Mouse (Mus musculus) liver, embryonic 16.5 days (tissue): ENCODE results near the gene Cnn2. TPM values are rescaled to one million over a fixed set of nuclear protein-coding genes. Genes with fewer than 3 reads are reported as not detected.

ENCODE experiments used
- ATAC-seq: fragments of 200-750 bp; cut with Nextera tagmentation; 2 replicates; pipeline ENCODE4 v1.8.0; 2017; ENCODE audit warnings: low read depth, mild to moderate bottlenecking, moderate number of reproducible peaks, moderate library complexity
- H3K27ac ChIP-seq: fragments of 300-500 bp; sonication (generic); 2 replicates; pipeline ENCODE4 v1.5.1; 2014; ENCODE audit warnings: mild to moderate bottlenecking, low read length
- H3K27me3 ChIP-seq: fragments of 300-500 bp; sonication (generic); 2 replicates; pipeline ENCODE4 v1.6.1; 2014; ENCODE audit warnings: low read depth, low read length, mixed read lengths; ENCODE audit not compliant: control insufficient read depth, insufficient read depth
- H3K36me3 ChIP-seq: fragments of 300-500 bp; sonication (generic); 2 replicates; pipeline ENCODE4 v1.6.1; 2014; ENCODE audit warnings: mild to moderate bottlenecking; ENCODE audit not compliant: control insufficient read depth, insufficient read depth
- H3K4me1 ChIP-seq: fragments of 300-500 bp; sonication (generic); 2 replicates; pipeline ENCODE4 v1.6.1; 2014; ENCODE audit warnings: low read depth, low read length, mixed read lengths; ENCODE audit not compliant: control insufficient read depth
- H3K4me2 ChIP-seq: fragments of 300-500 bp; sonication (generic); 2 replicates; pipeline ENCODE4 v1.6.1; 2014; ENCODE audit warnings: low read depth, low read length, mixed read lengths
- H3K4me3 ChIP-seq: fragments of 300-500 bp; sonication (generic); 2 replicates; pipeline ENCODE4 v1.5.1; 2014; ENCODE audit warnings: low read depth, mild to moderate bottlenecking, low read length
- H3K9ac ChIP-seq: fragments of 300-500 bp; sonication (generic); 2 replicates; pipeline ENCODE4 v1.6.1; 2014; ENCODE audit warnings: low read depth, low read length
- H3K9me3 ChIP-seq: fragments of 300-500 bp; sonication (generic); replicated peaks from 2 replicates; pipeline ENCODE4 v1.6.1; 2016; ENCODE audit warnings: low read length; ENCODE audit not compliant: control insufficient read depth
- WGBS: fragments of 180-500 bp; shearing (Covaris S2); extraction: QIAGEN DNeasy Blood & Tissue Kit; methylation state at CpG from one replicate; pipeline ENCODE4 v1.1.7; 2014; ENCODE audit not compliant: insufficient replicate concordance; 5-methylcytosine and 5-hydroxymethylcytosine counted together
- polyA plus RNA-seq: library from polyadenylated mRNA; unstranded; fragments of >200 nt; fragmentation: Nextera tagmentation; extraction: Ambion mirVana; gene quantifications from 2 replicates; pipeline ENCODE4 v1.2.1, GENCODE M21; 2015

Gene Cnn2
- polyA plus RNA-seq, 1 experiment from 2014 or later, result 44.9 TPM

GRCm38 (mm10) chr10:79964727-79965126 is 23.7 kb upstream of the Cnn2 start:
- no peak overlapping the region for H3K4me3 ChIP-seq
- peaks cover 28% of the 10 kb centered on the region for H3K36me3 ChIP-seq
- peaks cover 6% of the 10 kb centered on the region for H3K27me3 ChIP-seq
- WGBS, result 84% methylated on average over 7 of the region's 7 CpGs
- H3K27ac ChIP-seq, result no peak overlapping the region
- no peak overlapping the region for H3K4me2 ChIP-seq
- no peak overlapping the region for H3K9ac ChIP-seq
- no peaks in the 10 kb centered on the region for H3K9me3 ChIP-seq
- ATAC-seq, result no peak
- H3K4me1 ChIP-seq, result peaks cover 10% of the 10 kb centered on the region

GRCm38 (mm10) chr10:79965325-79965724 is 23.1 kb upstream of the Cnn2 start:
- Histone ChIP-seq H3K4me1 (peaks cover 10% of the 10 kb centered on the region), H3K36me3 (peaks cover 28% of the 10 kb centered on the region), H3K27ac (no peak overlapping the region), H3K4me2 (no peak overlapping the region), H3K27me3 (peaks cover 12% of the 10 kb centered on the region), H3K9ac (no peak overlapping the region), H3K9me3 (no peaks in the 10 kb centered on the region), H3K4me3 (no peak overlapping the region)
- no peak for ATAC-seq
- WGBS, result 63% methylated on average over 5 of the region's 5 CpGs

- 78% methylated on average over 5 of the region's 5 CpGs for WGBS
- ATAC-seq, result no peak
These were observed 21.4 kb upstream of the Cnn2 start for GRCm38 (mm10) chr10:79966886-79967400.

GRCm38 (mm10) chr10:79968181-79968580 is 20.2 kb upstream of the Cnn2 start:
- Histone ChIP-seq H3K4me2 (no peak overlapping the region), H3K9ac (no peak overlapping the region), H3K27ac (no peak overlapping the region), H3K4me3 (no peak overlapping the region), H3K9me3 (no peaks in the 10 kb centered on the region), H3K4me1 (peaks cover 3% of the 10 kb centered on the region; the same call in 1 of the 2 replicates), H3K27me3 (peaks cover 35% of the 10 kb centered on the region), H3K36me3 (peaks cover 21% of the 10 kb centered on the region)
- ATAC-seq, result no peak
- 75% methylated on average over 1 of the region's 1 CpGs for WGBS

More at GRCm38 (mm10) chr10:79966886-79967400, 21.4 kb upstream of the Cnn2 start:
- Histone ChIP-seq H3K4me3 (no peak overlapping the region), H3K9me3 (no peaks in the 10 kb centered on the region), H3K9ac (no peak overlapping the region), H3K36me3 (peaks cover 26% of the 10 kb centered on the region), H3K4me1 (no peaks in the 10 kb centered on the region), H3K27ac (no peak overlapping the region), H3K27me3 (peaks cover 28% of the 10 kb centered on the region), H3K4me2 (no peak overlapping the region)

- ATAC-seq, result no peak
These were observed 19.2 kb upstream of the Cnn2 start for GRCm38 (mm10) chr10:79969124-79969568.

GRCm38 (mm10) chr10:79970415-79971182 is 17.8 kb upstream of the Cnn2 start, which contains the start of gene Grin3b:
Gene Grin3b (plus strand): TSS chr10:79970715.
- ATAC-seq, result no peak
- peak within 1 kb of the TSS; percentile 16 for H3K4me3 ChIP-seq
- H3K27ac ChIP-seq, result no peak within 1 kb of the TSS
- H3K4me2 ChIP-seq, result peak within 1 kb of the TSS; percentile 40
- 9% methylated on average over 33 of the region's 47 CpGs for WGBS
- H3K9me3 ChIP-seq, result no peaks in the 10 kb centered on the region; the same call in none of the 2 replicates
- H3K27me3 ChIP-seq, result peaks cover 35% of the 10 kb centered on the region
- peaks cover 16% of the 10 kb centered on the region for H3K36me3 ChIP-seq
- H3K9ac ChIP-seq, result no peak within 1 kb of the TSS
- H3K4me1 ChIP-seq, result peaks cover 3% of the 10 kb centered on the region

More at GRCm38 (mm10) chr10:79969124-79969568, 19.2 kb upstream of the Cnn2 start:
- H3K4me1 ChIP-seq, result peaks cover 3% of the 10 kb centered on the region; the same call in 1 of the 2 replicates
- H3K27me3 ChIP-seq, result peaks cover 35% of the 10 kb centered on the region
- H3K9ac ChIP-seq, result no peak overlapping the region
- H3K27ac ChIP-seq, result no peak overlapping the region
- no peak overlapping the region for H3K4me2 ChIP-seq
- no peaks in the 10 kb centered on the region for H3K9me3 ChIP-seq
- peaks cover 21% of the 10 kb centered on the region for H3K36me3 ChIP-seq
- WGBS, result 27% methylated on average over 3 of the region's 3 CpGs
- H3K4me3 ChIP-seq, result no peak overlapping the region

GRCm38 (mm10) chr10:79971183-79971497 is 17.2 kb upstream of the Cnn2 start:
- peaks cover 16% of the 10 kb centered on the region for H3K36me3 ChIP-seq
- WGBS, result 7% methylated on average over 21 of the region's 21 CpGs
- no peak overlapping the region for H3K27ac ChIP-seq
- peak overlapping the region; percentile 16 for H3K4me3 ChIP-seq
- H3K4me1 ChIP-seq, result peaks cover 3% of the 10 kb centered on the region
- no peak overlapping the region for H3K9ac ChIP-seq
- peak overlapping the region; percentile 40 for H3K4me2 ChIP-seq
- H3K9me3 ChIP-seq, result peaks cover 3% of the 10 kb centered on the region
- no peak for ATAC-seq
- peaks cover 35% of the 10 kb centered on the region for H3K27me3 ChIP-seq

- 49% methylated on average over 14 of the region's 14 CpGs for WGBS
- H3K4me1 ChIP-seq, result peaks cover 3% of the 10 kb centered on the region
- H3K4me3 ChIP-seq, result no peak overlapping the region
- no peak overlapping the region for H3K9ac ChIP-seq
- no peak overlapping the region for H3K27ac ChIP-seq
- peaks cover 35% of the 10 kb centered on the region for H3K27me3 ChIP-seq
- peak; percentile 48; the same call in 1 of the 2 replicates for ATAC-seq
- peaks cover 20% of the 10 kb centered on the region for H3K9me3 ChIP-seq
- H3K36me3 ChIP-seq, result peaks cover 26% of the 10 kb centered on the region
- no peak overlapping the region for H3K4me2 ChIP-seq
These were observed 15.6 kb upstream of the Cnn2 start for GRCm38 (mm10) chr10:79972831-79973230.

- 85% methylated on average over 21 of the region's 21 CpGs for WGBS
- no peak for ATAC-seq
- H3K4me2 ChIP-seq, result no peak overlapping the region
These were observed 14.3 kb upstream of the Cnn2 start for GRCm38 (mm10) chr10:79974087-79974486.

More at GRCm38 (mm10) chr10:79974087-79974486, 14.3 kb upstream of the Cnn2 start:
- Histone ChIP-seq H3K36me3 (peaks cover 39% of the 10 kb centered on the region), H3K9me3 (peaks cover 28% of the 10 kb centered on the region), H3K9ac (no peak overlapping the region), H3K27me3 (peaks cover 35% of the 10 kb centered on the region), H3K4me3 (no peak overlapping the region), H3K27ac (no peak overlapping the region), H3K4me1 (peaks cover 3% of the 10 kb centered on the region)
